Mouse (Mus musculus) kidney, adult 9 months (tissue): Measurements from ENCODE around the gene Rps6ka4.

ENCODE experiments used
- DNase-seq: peaks from one replicate; pipeline ENCODE4 v3.0.0; 2022

Gene Rps6ka4

GRCm38 (mm10) chr19:6849506-6850068 is 9.2 kb upstream of the Rps6ka4 start:
- DNase-seq, result no peak

- no peak for DNase-seq
Measured at GRCm38 (mm10) chr19:6847841-6848517, 7.5 kb upstream of the Rps6ka4 start.

- DNase-seq, result no peak
Measured at GRCm38 (mm10) chr19:6846050-6846449, 5.6 kb upstream of the Rps6ka4 start.

- no peak for DNase-seq
Measured at GRCm38 (mm10) chr19:6842353-6842752, 1.9 kb upstream of the Rps6ka4 start.

- no peak for DNase-seq
Measured at GRCm38 (mm10) chr19:6841292-6841597, 809 bp upstream of the Rps6ka4 start.

- peak; percentile 38 for DNase-seq
Measured at GRCm38 (mm10) chr19:6839615-6840474, 591 bp downstream of the Rps6ka4 start.

GRCm38 (mm10) chr19:6832363-6832762 is 8.1 kb downstream of the Rps6ka4 start:
- no peak for DNase-seq

- DNase-seq, result no peak
Measured at GRCm38 (mm10) chr19:6831331-6831730, 9.1 kb downstream of the Rps6ka4 start.

GRCm38 (mm10) chr19:6830556-6831316 is 9.7 kb downstream of the Rps6ka4 start:
- DNase-seq, result no peak

GRCm38 (mm10) chr19:6829870-6830555 is 10.4 kb downstream of the Rps6ka4 start:
- no peak for DNase-seq

- DNase-seq, result no peak
Measured at GRCm38 (mm10) chr19:6829069-6829468, 11.4 kb downstream of the Rps6ka4 start.

- no peak for DNase-seq
Measured at GRCm38 (mm10) chr19:6826601-6827000, 13.8 kb downstream of the Rps6ka4 start.

GRCm38 (mm10) chr19:6825384-6825783 is 15.1 kb downstream of the Rps6ka4 start:
- no peak for DNase-seq

GRCm38 (mm10) chr19:6820538-6821195 is 19.8 kb downstream of the Rps6ka4 start:
- DNase-seq, result no peak

GRCm38 (mm10) chr19:6819143-6819827 is 21.2 kb downstream of the Rps6ka4 start:
- DNase-seq, result no peak

- DNase-seq, result no peak
Measured at GRCm38 (mm10) chr19:6814958-6815357, 25.5 kb downstream of the Rps6ka4 start.

- DNase-seq, result no peak
Measured at GRCm38 (mm10) chr19:6814366-6814765, 26.1 kb downstream of the Rps6ka4 start.
